Mouse (Mus musculus): ENCODE results near the gene Vmn1r118. TPM values are rescaled to one million over a fixed set of nuclear protein-coding genes. Genes with fewer than 3 reads are reported as not detected.
"Not testable (repeated sequence)": the region's sequence is repeated elsewhere in the genome, so short reads cannot be mapped to it uniquely, and the experiment has no call there.

Gene Vmn1r118
- polyA plus RNA-seq (2012; rRNA removed) = not detected in 2 replicates

DNA sequence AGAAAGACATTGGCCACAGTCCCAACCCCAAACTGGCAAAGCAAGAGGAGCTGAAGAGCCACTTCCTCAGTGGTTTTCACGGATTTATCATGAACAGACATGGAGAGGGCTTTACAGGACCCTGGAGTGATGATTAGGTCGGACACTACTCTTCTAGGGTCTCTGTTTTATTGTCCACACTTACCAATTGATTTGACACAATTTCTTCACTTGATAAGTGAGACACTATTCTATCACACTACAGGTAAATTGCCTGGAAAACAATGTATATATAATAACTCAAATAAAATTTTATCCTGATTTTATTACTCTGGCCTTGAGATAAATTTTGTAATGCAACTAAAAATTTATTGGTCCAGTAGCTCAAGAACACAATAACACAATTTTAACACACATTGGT is at the start of gene Vmn1r118:
Gene Vmn1r118, minus strand, starts transcription at position 101 of the 400 bp plus-strand sequence.
- not testable (repeated sequence) for DNase-seq (ENCODE audit: low spot score)

DNA sequence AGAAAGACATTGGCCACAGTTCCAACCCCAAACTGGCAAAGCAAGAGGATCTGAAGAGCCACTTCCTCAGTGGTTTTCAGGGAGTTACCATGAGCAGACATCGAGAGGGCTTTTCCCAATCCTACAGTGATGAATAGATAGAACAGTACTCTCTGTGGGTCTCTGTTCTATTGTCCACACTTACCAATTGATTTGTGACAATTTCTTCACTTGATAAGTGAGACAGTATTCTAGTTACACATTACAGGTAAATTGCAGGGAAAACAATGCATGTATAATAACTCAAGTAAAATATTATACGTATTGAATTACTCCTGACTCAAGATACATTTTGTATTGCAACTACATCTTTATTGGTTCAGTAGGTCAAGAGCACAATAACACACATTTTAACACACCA is 28.1 kb downstream of the Vmn1r118 start, which contains the start of gene Vmn1r117:
Gene Vmn1r117, minus strand, starts transcription at position 101 of the 400 bp plus-strand sequence.
- not testable (repeated sequence) for DNase-seq (ENCODE audit: low spot score)

GRCm38 (mm10) chr7:20871956-20872355 is 40.2 kb downstream of the Vmn1r118 start, which contains the start of gene Vmn1r116:
Gene Vmn1r116 (plus strand): TSS chr7:20872256.
- not testable (repeated sequence) for DNase-seq (ENCODE audit: low spot score)

Other genes with a start within 250 kb of the Vmn1r118 start
- not detected in 2 replicates for gene Vmn1r107, start 243.4 kb downstream of the Vmn1r118 start, polyA plus RNA-seq (2012; rRNA removed)
- gene Vmn1r111, start 209.1 kb downstream of the Vmn1r118 start, polyA plus RNA-seq (2012; rRNA removed) = not detected in 2 replicates
- not detected in 2 replicates for gene Gm10668, start 181.7 kb downstream of the Vmn1r118 start, polyA plus RNA-seq (2012; rRNA removed)
- gene Vmn1r112, start 141.2 kb downstream of the Vmn1r118 start, polyA plus RNA-seq (2012; rRNA removed) = not detected in 2 replicates
- not detected in 2 replicates for gene Vmn1r113, start 125.1 kb downstream of the Vmn1r118 start, polyA plus RNA-seq (2012; rRNA removed)
- gene Vmn1r114, start 100.2 kb downstream of the Vmn1r118 start, polyA plus RNA-seq (2012; rRNA removed) = not detected in 2 replicates
- not detected in 2 replicates for gene Vmn1r115, start 67.4 kb downstream of the Vmn1r118 start, polyA plus RNA-seq (2012; rRNA removed)
- not detected in 2 replicates for gene Vmn1r116, start 40.1 kb downstream of the Vmn1r118 start, polyA plus RNA-seq (2012; rRNA removed)
- gene Vmn1r117, start 28.2 kb downstream of the Vmn1r118 start, polyA plus RNA-seq (2012; rRNA removed) = not detected in 2 replicates
- not detected in 2 replicates for gene Vmn1r119, start 100.1 kb upstream of the Vmn1r118 start, polyA plus RNA-seq (2012; rRNA removed)
- not detected in 2 replicates for gene Vmn1r120, start 141.4 kb upstream of the Vmn1r118 start, polyA plus RNA-seq (2012; rRNA removed)
- gene Vmn1r121, start 186.2 kb upstream of the Vmn1r118 start, polyA plus RNA-seq (2012; rRNA removed) = not detected in 2 replicates
- gene Vmn1r122, start 221.8 kb upstream of the Vmn1r118 start, polyA plus RNA-seq (2012; rRNA removed) = not detected in 2 replicates
- not detected in 2 replicates for gene Vmn1r123, start 249.8 kb upstream of the Vmn1r118 start, polyA plus RNA-seq (2012; rRNA removed)

All from urinary bladder, adult 2 months (tissue).